Comparison of ENCODE assay signal across 8 mouse cellular contexts in the genomic region with DNA sequence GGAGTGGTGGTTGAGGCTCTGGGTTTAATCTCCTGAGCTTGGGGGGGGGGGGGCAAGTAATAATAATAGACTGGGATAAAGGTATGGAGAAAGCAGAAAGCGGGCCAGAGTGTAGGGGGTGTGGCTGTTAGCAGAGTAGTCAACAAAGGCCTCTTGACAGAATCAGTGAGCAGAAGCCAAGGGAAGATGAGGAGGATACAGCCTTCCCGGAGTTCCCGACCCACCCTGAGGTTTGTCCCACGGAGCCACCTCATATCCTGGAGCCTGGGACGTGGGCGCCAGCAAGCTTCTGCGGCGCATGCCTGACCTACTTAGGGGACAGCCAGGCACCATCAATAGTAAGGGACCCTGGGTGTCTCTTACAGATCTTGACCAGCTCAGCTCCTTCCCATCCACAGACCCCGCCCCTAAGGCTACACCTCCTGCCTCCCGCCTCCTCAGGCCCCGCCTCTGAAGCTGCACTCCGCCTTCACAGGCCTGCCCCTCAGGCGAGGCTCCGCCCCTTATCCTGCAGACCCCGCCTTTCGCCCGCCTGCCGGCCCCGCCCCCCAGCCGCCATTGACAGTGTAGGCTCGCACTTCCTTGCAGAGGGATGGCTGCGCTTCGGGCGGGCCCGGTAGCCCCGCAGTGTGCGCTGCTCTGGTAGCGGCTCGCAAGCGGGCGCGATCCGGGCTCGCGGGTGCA. TPM values are rescaled to one million over a fixed set of nuclear protein-coding genes. Genes with fewer than 3 reads are reported as not detected.
A peak's percentile ranks its signal among the peaks of the same experiment; 100 is the strongest.
DNase-seq lines count a peak whose midpoint lies in the region; ATAC-seq lines count a peak whose summit lies in the region.

Gene Klhl36, plus strand, starts transcription at position 561 of the 684 bp plus-strand sequence.

- peak within 1 kb of the TSS; percentile 89 for H3K4me2 ChIP-seq in heart, embryonic 14.5 days (ENCODE audit: low read length)
- peak within 1 kb of the TSS; percentile 93 for H3K4me2 ChIP-seq in liver, embryonic 13.5 days
- peak within 1 kb of the TSS; percentile 98 for H3K4me2 ChIP-seq in stomach, embryonic 16.5 days (ENCODE audit: low read depth, low read length)

- peak within 1 kb of the TSS in 1 of 2 experiments; percentile 67; a peak in 2 of 4 replicates for H3K27ac ChIP-seq in heart, embryonic 14.5 days (replicated peaks in 1 of 2; ENCODE audit: control insufficient read depth in 1 of 2, insufficient read depth in 1 of 2, low read depth in 2 of 2, low read length in 2 of 2)
- peak within 1 kb of the TSS; percentile 62 for H3K27ac ChIP-seq in liver, embryonic 13.5 days
- H3K27ac ChIP-seq in stomach, embryonic 16.5 days (ENCODE audit: low read length): peak within 1 kb of the TSS; percentile 80

- under 1% methylated on average over 34 of the region's 35 CpGs for WGBS in heart, embryonic 14.5 days
- WGBS in liver, embryonic 13.5 days (ENCODE audit: insufficient replicate concordance): under 1% methylated on average over 35 of the region's 35 CpGs
- 1% methylated on average over 35 of the region's 35 CpGs for whole genome bisulfite sequencing in stomach, embryonic 16.5 days

- peak; percentile 98 for ATAC-seq in CD4-positive, CD25-positive, alpha-beta regulatory T cell, adult 4 months
- ATAC-seq in heart, embryonic 14.5 days (ENCODE audit: insufficient number of reproducible peaks, insufficient read depth, low FRiP score, low read depth): peak; percentile 96
- peak; percentile 95 for ATAC-seq in liver, embryonic 13.5 days (ENCODE audit: low read depth)
- peak; percentile 98 for ATAC-seq in stomach, embryonic 16.5 days (ENCODE audit: insufficient read depth, low FRiP score)

- DNase-seq in c-Kit-negative CD71-positive TER-119-positive erythroid progenitor cells, embryonic 14.5 days (ENCODE audit: low read depth, low spot score): peak; percentile 73
- peak; percentile 74 for DNase-seq in fibroblast of lung, adult 2 months (ENCODE audit: low read depth)
- DNase-seq in kidney, postnatal 14 days: peak; percentile 99
- DNase-seq in liver, embryonic 13.5 days: peak; percentile 94
- peak; percentile 98 for DNase-seq in neural tube, embryonic 10.5 days (ENCODE audit: extremely low spot score, low spot score)

- H3K9me3 ChIP-seq in heart, embryonic 14.5 days (ENCODE audit: control insufficient read depth, low read length): no peaks in the 10 kb centered on the region
- H3K9me3 ChIP-seq in liver, embryonic 13.5 days (replicated peaks): no peaks in the 10 kb centered on the region
- H3K9me3 ChIP-seq in stomach, embryonic 16.5 days (replicated peaks; ENCODE audit: control insufficient read depth, low read length): no peaks in the 10 kb centered on the region

- H3K4me3 ChIP-seq in heart, embryonic 14.5 days (ENCODE audit: control insufficient read depth in 1 of 2, insufficient read depth in 1 of 2, low read depth in 1 of 2, low read length in 2 of 2): peak within 1 kb of the TSS; percentile 55 to 79
- peak within 1 kb of the TSS; percentile 76 for H3K4me3 ChIP-seq in liver, embryonic 13.5 days (replicated peaks)
- H3K4me3 ChIP-seq in stomach, embryonic 16.5 days (replicated peaks; ENCODE audit: low read length): peak within 1 kb of the TSS; percentile 89

- H3K9ac ChIP-seq in heart, embryonic 14.5 days (ENCODE audit: low read length): peak within 1 kb of the TSS; percentile 86
- H3K9ac ChIP-seq in liver, embryonic 13.5 days: peak within 1 kb of the TSS; percentile 82
- H3K9ac ChIP-seq in stomach, embryonic 16.5 days (ENCODE audit: low read length): peak within 1 kb of the TSS; percentile 88

- 0 out of 2 replicates have a peak, but pooled peaks cover 6% of the 10 kb centered on the region for H3K36me3 ChIP-seq in heart, embryonic 14.5 days (ENCODE audit: control insufficient read depth, insufficient read depth, low read length)
- no peaks in the 10 kb centered on the region for H3K36me3 ChIP-seq in liver, embryonic 13.5 days
- H3K36me3 ChIP-seq in stomach, embryonic 16.5 days (ENCODE audit: control insufficient read depth, insufficient read depth, low read length): no peaks in the 10 kb centered on the region

- peaks cover 4% of the 10 kb centered on the region in 2 experiments; a peak in 2 of 4 replicates for H3K4me1 ChIP-seq in heart, embryonic 14.5 days (ENCODE audit: control insufficient read depth in 2 of 2, insufficient read depth in 2 of 2, low read length in 2 of 2)
- peaks cover 39% of the 10 kb centered on the region for H3K4me1 ChIP-seq in liver, embryonic 13.5 days (replicated peaks)
- H3K4me1 ChIP-seq in stomach, embryonic 16.5 days (ENCODE audit: control insufficient read depth, insufficient read depth, low read length): peaks cover 4% of the 10 kb centered on the region; the same call in 1 of the 2 replicates

- H3K27me3 ChIP-seq in heart, embryonic 14.5 days (ENCODE audit: control insufficient read depth, insufficient read depth, low read length): peaks cover 9% of the 10 kb centered on the region; the same call in 1 of the 2 replicates
- H3K27me3 ChIP-seq in liver, embryonic 13.5 days: peaks cover 6% of the 10 kb centered on the region; the same call in 1 of the 2 replicates
- H3K27me3 ChIP-seq in stomach, embryonic 16.5 days (ENCODE audit: control insufficient read depth, insufficient read depth, low read length): no peaks in the 10 kb centered on the region

RNA-seq across cellular contexts. Expression of gene Klhl36, which starts in this region (rescaled TPM):
- polyA plus RNA-seq in CD4-positive, CD25-positive, alpha-beta regulatory T cell, adult 4 months (2017; shearing (Covaris generic)): 10 to 100 TPM in 1 of 2 experiments, 1 to 10 TPM in 1; 6.2 to 11.6 TPM
- 8.8 and 10.6 TPM in 2 replicates for polyA plus RNA-seq in heart, embryonic 14.5 days (2014; fragmentation: Nextera tagmentation; extraction: Ambion mirVana)
- 4.9 and 5.1 TPM in 2 replicates for polyA plus RNA-seq in liver, embryonic 13.5 days (2015; fragmentation: Nextera tagmentation; extraction: Ambion mirVana)
- 10.7 and 12.7 TPM in 2 replicates for polyA plus RNA-seq in stomach, embryonic 16.5 days (2015; fragmentation: Nextera tagmentation; extraction: Ambion mirVana)
